Mouse (Mus musculus): ENCODE measurements around the gene Yod1.
A peak's percentile ranks its signal among the peaks of the same experiment; 100 is the strongest.

Yod1 gene

DNA sequence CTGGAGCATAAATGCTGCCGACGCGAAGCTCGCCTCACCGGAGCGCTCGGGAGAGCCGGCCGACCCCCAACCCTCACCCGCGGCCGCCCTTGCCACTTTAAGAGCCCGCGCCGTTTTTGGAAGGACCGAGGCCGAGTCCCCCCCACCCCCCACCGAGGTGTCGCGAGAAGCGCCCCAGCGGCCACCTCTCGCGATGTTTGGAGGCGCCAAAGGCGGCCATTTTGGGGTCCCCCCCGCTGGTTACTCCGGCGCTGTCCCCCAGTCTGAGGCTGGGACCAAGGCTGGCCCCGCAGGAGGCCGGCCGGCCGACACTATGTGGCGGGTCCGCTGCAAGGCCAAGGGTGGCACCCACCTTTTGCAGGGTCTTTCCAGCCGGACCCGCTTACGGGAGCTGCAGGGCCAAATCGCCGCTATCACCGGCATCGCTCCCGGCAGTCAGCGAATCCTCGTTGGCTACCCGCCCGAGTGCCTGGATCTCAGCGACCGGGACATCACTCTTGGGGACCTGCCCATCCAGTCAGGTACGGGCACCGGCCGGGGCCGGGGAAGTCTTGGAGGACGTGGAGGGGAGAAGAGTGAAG is at the start of gene Yod1:
Yod1 (plus strand) TSS at position 37 of the 581 bp plus-strand sequence.
- DNase-seq (ENCODE audit: low spot score), result peak; percentile 92

DNA sequence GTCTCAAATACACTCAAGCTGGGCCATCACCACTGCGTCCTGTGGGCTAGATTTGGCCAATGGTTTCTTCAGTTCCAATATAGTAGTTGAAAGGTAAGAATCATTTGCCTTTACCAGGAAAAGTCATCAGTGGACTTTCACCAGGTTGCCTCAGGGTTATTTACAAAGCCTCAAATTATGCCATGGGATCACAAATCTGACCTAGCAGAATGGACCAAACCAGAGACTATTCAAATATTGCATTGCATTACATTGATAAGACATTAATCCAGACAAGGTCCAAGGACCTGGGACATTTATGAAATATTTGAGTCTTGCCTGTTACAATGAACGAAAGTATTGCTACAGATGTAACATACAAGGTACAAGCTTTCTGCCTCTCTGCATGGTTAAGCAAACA is 38.6 kb upstream of the Yod1 start:
- no peak for DNase-seq (ENCODE audit: low spot score)

DNA sequence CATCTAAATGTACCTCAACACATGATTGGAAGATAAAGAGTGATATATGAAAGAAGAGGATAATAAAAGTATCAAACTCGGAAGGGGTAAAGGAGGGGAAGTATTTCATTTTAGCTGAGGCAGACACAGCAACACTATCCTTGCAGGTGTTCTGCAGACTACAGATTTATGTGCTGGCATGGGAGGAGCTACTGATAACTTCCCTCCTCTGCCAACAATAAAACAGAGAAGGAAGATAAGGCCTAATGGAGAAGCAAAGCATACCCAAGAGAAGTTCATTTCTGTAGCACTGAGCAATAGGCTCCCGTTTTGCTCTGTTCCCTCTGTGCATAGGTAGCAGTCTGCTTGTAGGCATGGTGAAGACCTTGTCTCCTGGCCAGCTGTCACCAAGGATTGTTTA is 36.1 kb upstream of the Yod1 start:
- DNase-seq (ENCODE audit: low spot score), result no peak

DNA sequence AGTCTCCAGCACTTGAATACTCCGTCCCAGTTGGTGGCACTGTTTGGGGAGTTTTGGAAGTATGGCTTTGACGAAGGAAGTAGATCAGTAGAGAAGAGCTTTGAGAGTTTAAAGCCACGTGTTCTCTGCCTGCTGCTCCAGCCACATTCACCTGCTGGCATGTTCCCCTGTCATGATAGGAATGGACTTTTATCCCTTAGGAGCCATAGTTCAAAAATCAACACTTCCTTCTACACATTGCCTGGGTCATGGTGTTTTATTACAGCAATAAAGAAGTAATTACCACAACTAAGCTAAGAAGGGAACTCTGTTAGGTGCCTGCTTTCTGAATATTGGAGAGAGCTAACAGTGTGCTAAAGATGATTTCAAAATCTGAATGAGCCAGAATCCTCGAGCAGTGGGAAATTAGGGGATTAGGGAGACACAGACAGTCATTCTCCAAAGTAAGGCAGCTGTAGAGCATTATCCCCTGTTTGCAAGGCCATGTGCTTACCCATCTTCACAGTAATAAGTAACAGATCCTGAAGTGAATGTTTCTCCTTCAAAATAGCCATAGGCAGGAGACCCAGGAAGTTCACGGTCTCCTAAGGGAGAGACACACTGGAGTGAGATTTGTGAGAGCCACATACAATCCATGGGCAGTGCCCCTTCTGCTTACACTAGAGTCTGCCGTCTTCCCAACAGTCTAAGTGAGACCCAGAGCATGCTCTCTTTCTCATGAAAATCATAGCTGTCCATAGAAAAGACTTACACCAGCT is 35.3 kb upstream of the Yod1 start:
- DNase-seq (ENCODE audit: low spot score), result no peak

DNA sequence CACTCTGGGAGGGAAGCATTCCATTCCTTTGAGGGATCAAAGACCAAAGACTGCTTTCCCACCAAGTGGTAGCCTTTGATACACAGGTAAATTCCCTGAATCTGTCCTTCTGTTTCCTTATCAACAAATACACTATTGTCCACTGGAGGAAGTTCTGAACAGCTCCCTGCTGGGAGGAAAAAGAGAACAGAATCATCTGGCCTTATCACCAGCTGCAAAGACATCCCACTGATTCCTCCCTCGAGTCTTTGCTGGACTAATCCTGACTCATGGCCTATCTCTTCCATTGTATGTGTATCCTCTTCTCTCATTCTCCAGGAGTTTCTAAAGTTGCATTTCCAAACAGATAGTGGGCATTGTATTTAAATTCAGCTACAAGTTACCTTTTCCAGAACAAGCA is 33.2 kb upstream of the Yod1 start:
- no peak for DNase-seq (ENCODE audit: low spot score)

DNA sequence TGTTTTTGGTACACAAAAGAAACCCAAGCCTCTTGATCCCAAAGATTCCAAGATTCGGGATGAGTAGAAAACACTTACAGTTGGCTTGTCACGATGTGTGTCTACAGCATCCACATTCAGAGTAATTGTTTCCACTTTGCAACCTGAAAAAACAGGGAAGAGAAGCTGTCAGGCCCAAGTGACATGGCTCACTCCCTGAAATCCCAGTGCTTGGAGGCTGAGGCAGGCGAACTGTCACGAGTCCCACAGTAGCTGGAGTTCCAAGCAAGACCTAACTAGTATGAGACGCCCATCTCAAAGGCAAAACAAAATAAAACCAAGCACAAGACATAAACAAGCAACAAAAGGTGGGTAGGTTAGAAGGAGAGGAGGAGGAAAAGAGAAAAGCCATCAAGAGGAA is 18.5 kb upstream of the Yod1 start:
- DNase-seq (ENCODE audit: low spot score), result no peak

DNA sequence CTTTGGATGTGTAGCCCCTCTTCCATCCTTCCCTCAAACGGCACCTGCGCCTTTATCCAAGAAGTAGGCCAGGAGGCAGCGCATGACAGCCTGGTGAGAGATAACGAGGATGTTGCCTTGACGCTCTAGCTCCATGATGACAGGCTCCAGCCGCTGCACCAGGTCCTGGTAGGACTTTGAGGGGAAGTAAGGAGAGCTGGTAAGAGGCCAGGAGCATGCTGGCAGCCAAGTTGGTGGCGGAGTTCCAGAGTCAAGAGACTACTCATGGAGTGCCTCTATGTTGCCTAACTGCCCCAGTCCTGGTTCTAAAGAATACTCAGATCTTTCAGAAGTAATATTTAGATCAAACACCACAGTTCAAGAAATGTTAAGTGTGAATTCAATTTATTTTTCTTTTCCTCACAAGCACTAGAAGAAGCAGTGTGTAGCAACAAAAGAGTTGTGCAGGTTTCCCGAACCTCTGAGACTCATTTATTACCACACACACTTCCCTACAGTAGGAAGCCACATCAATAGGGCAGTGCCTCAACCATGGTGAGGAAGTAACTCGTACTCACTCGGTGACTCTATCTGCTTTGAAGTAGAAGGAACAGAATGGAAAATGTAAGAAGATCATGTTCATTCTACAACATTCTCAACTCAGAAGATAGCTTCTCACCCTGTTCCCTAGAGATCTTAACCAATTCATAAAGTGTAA is 17.0 kb upstream of the Yod1 start:
- DNase-seq (ENCODE audit: low spot score), result no peak

DNA sequence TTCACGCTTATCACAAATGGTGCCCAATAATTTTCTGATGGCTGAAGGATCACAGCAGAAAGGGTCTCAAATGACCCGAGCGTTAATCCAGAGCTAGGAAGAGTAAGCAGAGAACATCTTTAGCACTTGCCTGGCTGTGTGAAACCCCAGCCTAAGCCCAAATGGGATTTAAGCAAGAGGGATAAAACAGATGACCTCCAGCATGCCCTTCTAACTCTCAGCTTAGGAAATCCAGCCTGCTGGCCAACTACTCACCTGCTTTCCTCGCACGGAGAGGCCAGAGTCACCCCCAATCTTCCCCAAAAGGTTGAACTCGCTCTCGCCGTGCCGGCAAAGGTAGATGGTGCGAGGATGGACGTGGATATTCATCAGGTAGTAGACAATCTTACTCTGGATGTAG is 15.2 kb upstream of the Yod1 start:
- no peak for DNase-seq (ENCODE audit: low spot score)

DNA sequence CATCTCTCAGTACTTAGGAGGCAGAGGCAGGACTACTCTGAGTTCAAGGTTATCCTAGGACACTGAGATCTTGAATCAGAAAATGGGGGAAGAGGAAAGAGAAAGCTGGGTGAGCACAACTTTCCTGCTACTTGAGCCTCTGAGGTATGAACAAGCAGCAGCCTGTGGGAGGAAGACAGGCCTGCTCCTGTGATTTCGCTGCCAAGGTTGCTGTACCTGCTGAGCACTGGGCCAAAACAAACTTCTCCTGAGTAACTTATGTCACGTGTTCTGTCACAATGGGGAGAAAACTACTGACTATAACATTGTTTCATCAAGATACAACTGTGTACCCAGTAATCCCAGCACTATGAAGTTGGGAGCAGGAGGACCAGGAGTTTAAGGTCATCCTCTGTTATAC is 13.5 kb upstream of the Yod1 start:
- no peak for DNase-seq (ENCODE audit: low spot score)

DNA sequence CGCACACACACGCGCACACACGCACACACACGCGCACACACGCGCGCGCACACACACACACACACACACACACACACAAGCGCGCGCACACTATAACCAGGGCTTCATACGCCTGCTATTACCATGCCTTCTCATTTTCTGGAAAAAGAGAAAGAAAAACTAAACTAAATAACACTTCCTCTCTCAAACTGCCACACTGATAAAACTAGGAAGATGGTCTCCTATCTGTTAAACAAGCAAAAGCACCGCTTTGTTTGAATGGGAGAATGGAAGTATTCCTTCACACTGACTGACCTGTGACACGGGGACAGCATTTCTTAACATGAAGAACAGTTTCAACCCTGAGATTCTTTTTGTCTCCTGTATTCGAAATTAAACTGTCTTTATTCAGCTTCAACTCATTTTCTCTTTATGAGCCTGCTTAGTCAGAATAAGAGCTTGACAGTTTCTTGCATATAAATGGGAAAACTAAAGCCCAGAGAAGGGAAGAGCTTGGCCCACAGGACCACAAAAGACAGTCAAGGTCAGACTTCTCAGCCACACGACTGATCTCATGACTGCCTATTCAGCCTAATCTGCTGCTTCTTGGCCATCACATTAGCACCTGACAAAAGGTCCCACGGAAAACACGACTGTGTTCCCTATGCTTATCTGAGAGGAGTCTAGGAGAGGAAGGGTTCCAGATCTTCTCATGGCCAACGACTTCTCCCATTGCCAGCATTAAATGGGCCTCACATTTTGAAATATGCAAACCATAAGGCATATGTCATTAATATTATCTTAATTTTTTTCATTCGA is 6.6 kb upstream of the Yod1 start:
- DNase-seq (ENCODE audit: low spot score), result no peak

DNA sequence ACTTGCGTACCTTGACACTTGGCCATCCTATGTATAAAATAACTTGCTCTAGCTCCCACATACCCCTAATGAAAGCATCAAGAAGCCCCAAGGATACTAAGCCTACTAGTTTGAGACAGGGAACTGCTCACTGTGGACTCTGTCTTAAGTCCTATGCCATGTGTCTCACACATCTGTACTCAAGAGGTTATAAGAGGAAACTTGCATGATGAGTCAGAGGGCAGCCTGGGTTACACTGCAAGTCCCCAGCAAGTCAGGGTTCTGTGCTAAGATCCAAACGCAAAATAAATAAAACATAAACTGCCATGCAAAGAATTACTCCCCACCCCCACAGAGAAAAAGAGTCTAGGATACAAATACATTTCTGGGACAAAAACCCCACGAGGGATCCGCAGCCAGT is 3.1 kb upstream of the Yod1 start:
- DNase-seq (ENCODE audit: low spot score), result no peak

DNA sequence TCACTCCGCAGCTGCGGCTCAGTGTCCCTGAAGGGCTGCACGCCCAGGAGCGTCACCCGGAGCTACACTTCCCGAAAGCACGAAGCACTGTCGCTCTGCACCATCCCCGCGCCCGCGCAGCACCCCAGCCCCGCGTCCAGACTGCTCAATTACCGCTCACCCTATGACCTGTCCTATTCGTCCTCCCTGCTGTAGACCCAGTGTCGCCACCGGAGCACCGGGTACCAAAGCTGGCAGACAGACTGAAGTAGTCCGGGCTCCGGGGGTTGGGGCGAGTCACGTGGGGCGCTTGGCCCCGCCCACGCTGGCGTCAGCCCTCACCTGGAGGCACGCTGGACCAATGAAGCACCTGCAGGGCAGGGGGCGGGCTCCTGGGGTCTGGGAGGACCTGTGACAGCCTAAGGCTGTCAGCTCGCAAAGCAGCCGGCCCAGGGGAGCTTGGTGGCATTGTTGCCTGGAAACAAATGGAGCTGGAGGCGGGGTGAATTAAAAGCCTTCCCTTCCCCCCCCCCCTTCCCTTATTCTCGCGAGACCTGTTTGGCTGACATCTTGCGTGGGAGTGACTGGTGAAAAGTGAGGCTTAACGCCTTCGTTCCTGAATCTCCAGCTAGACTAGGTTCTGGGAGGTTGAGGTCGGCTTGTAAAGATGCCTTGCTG is 1.4 kb upstream of the Yod1 start, which contains the start of gene Gm29427:
Gm29427 (minus strand) TSS at position 239 of the 657 bp plus-strand sequence.
- DNase-seq (ENCODE audit: low spot score), result peak; percentile 94

DNA sequence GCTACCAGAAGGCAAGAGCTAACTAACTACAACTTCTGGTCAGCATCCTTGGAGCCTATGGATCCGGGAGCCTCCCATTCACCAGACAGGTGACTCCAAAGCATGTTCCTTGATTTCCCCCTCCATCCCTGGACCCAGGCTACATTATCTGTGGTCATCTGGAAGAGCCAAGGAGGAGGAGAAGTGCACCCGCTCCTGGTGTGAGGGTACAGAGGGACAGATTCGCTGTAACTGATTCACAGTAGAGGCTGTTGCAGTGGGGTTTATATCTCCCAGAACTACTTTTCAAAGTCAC is 962 bp upstream of the Yod1 start:
- no peak for DNase-seq (ENCODE audit: low spot score)

DNA sequence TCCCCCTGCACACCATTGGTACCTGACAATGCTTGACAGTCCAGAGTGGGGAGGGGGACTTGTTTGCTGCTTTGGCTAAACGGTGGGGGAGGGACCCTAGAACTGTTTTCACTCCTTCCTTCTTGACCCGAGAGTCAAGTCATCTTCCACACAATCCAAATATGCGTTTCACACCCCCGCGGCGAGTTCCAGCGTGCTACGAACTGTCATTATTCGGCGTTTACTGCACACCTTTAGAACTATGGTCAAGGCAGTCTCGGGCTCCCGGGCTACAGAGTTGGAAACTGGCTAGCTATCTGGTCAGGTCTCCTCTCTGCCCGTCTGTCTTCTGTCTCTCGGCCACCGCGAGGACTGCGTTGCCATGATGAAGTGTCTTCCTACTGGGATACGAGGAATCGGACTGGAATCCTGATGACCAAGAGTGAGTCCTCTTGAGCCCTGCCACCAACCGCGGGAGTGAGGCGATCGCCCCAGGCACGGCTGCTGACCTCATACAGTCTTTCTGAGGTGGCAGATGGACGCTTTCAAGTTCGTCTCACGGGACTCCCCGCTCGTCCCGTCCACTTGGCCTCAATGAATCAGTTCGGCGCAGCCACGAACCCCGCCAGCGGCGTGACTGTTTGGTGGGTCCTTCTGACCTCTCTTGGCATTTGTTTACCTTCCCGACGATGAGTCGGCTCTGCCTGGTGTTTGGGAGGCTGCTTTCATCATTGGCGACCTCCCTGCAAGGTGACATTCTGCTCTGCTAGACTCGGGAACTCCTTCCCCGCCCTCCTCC is 425 bp upstream of the Yod1 start:
- peak; percentile 51 for DNase-seq (ENCODE audit: low spot score)

DNA sequence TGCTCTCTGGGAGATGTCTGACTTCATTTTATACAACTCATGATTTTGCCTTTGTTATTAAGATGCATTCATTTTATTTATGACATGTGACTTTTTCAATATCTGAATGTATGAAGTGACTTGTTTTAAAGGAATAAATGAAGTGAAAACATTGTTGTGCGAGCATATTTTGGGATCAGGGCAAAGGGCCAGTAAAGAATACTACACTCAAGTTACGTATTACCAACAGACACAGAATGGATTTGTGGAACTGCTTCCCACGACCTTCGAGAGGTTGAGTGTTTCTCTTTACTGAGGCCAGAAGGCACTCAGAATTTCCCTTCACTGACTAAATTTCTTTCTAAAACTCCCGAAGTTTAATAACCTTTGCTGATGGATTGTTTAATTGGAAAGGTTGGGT is 7.1 kb downstream of the Yod1 start:
- peak; percentile 7 for DNase-seq (ENCODE audit: low spot score)

DNA sequence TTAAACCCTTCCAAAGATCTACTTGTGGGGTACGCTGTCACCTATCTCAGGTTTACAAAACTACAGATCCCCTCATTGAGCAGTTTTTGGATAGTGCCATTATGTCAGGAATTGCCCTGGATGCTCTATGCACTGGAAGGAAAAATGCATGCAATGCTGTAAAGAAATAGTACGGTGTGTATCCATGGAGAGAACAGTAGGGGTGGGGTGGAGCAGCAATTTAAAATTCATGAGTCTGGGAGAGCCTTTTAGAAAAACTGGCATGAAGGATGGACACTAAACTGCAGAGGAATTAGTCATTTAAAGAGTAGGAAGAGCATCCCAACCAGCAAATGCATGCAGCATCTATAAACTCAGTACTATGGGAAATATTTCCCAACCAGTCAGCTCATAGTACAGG is 9.3 kb downstream of the Yod1 start:
- no peak for DNase-seq (ENCODE audit: low spot score)

DNA sequence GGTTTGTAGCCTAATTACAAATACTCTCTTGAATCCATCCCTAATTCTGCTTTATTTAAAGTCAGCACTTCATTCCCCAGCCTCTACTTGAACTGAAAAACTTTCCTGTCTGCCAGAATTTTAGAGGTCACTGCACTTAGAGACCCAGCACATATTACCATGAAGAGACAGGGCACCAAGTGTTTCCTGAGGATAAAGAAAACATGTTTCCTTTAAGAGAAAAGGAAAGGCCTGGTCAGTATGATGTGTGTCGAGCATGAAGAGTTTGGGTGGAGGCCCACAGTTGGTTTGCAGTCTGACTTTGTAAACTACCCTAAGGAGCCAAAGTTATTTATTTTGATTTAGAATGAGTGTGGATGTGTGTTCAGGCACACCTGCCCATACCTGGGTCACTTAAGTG is 10.9 kb downstream of the Yod1 start:
- no peak for DNase-seq (ENCODE audit: low spot score)

DNA sequence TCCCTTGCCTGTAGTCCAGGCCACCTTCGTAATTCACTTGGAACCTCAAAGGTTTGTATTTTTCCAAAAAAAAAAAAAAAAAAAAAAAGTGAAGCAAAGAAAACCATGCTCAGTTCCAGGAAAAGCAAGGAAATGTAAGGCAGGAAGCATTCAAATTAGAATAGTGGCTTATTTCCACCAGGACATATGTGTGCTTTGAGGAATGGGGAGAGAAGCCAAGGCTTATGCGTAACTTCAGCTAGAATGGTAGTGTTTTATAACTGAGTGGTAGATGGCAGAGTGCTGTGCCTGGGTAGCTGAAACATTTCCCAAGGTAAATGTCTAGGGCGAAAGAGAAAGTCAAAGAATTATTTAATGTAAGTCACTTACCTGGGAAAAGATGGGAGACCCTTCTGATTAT is 11.6 kb downstream of the Yod1 start:
- DNase-seq (ENCODE audit: low spot score), result no peak

DNA sequence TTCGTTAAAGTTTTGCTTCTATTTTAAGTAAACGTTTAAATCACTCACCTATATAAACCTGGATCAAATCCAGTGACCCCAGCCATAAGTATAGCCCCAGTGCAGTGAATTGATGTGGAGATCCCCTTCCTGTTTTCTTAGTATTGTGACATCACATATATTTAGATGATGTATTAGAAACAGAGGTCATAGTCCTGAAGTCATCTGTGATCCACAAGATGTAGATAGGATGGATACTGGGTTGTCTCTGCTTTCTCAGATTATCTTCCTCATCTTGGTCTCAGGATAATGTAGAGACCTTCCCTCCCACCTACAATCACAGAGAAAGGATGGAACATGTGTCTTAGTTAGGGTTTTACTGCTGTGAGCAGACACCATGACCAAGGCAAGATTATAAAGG is 12.0 kb downstream of the Yod1 start, which contains the start of gene Pfkfb2:
Pfkfb2 (minus strand) TSS at position 101 of the 400 bp plus-strand sequence.
- no peak for DNase-seq (ENCODE audit: low spot score)

DNA sequence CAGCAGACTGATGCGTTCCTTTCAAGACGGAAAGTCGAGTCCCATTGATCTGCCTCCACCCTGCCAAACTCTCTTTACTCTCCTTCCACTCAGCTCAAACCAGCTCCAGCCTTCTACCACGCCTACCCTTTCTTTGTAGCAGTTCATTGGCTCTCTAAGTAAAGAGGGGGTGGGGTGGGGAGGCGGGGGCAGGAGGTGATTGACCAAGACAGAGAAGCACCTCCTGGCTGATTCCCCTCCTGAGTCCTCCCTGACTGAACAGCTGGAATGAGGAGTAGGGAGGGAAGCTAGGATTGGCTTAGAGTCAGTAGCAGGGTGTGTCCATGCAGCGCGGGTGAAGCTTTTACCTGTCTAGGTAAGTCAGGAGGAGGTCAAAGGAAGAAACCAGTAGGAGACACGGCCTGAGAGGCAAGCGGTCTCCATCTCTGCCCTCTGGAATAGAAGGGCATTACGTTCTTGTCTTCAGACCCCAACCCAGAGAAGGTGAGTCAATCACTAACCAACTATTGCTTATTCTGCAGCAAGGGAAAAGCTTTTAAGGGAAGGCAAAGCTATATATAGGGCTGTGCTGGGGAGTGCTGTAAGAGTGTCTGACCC is 14.7 kb downstream of the Yod1 start, which contains the start of gene AA986860:
AA986860 (plus strand) TSS at position 236 of the 597 bp plus-strand sequence.
- no peak for DNase-seq (ENCODE audit: low spot score)

Data from adipocyte (in vitro differentiated cells).